Mouse (Mus musculus) frontal cortex, postnatal 14 days (tissue): ENCODE measurements around the gene Vwa7.

ENCODE experiments used
- DNase-seq, 2 experiments: peaks; one replicate each; pipeline ENCODE4 v3.0.0; 2022; ENCODE audit warnings: low spot score in 2 of 2

Gene Vwa7

GRCm38 (mm10) chr17:35045807-35046680 is 29.7 kb downstream of the Vwa7 start:
- DNase-seq = no peak

- DNase-seq = peak; percentile 92 to 95
Measured at GRCm38 (mm10) chr17:35046681-35047455, 30.5 kb downstream of the Vwa7 start, which contains the start of gene Msh5. Msh5 (minus strand) TSS chr17:35046745.

- no peak for DNase-seq
Measured at GRCm38 (mm10) chr17:35047688-35048087, 31.3 kb downstream of the Vwa7 start.

- DNase-seq = no peak
Measured at GRCm38 (mm10) chr17:35048149-35048931, 32.0 kb downstream of the Vwa7 start.

GRCm38 (mm10) chr17:35048932-35049440 is 32.6 kb downstream of the Vwa7 start:
- no peak for DNase-seq

- DNase-seq = no peak
Measured at GRCm38 (mm10) chr17:35049561-35050016, 33.2 kb downstream of the Vwa7 start, which contains the start of gene Clic1. Clic1 (plus strand) TSS chr17:35049966.

- DNase-seq = no peak
Measured at GRCm38 (mm10) chr17:35050126-35050750, 33.9 kb downstream of the Vwa7 start.

GRCm38 (mm10) chr17:35051156-35052086 is 35.0 kb downstream of the Vwa7 start:
- DNase-seq = no peak

- DNase-seq = no peak
Measured at GRCm38 (mm10) chr17:35052271-35052798, 36.0 kb downstream of the Vwa7 start.

- DNase-seq = no peak
Measured at GRCm38 (mm10) chr17:35055691-35056495, 39.5 kb downstream of the Vwa7 start.

- no peak for DNase-seq
Measured at GRCm38 (mm10) chr17:35057090-35057489, 40.7 kb downstream of the Vwa7 start.

- no peak for DNase-seq
Measured at GRCm38 (mm10) chr17:35058316-35058715, 41.9 kb downstream of the Vwa7 start.

GRCm38 (mm10) chr17:35058911-35059892 is 42.8 kb downstream of the Vwa7 start, which contains the start of gene Ddah2:
Ddah2 (plus strand) TSS chr17:35059035.
- DNase-seq = peak; percentile 72 to 73

GRCm38 (mm10) chr17:35060071-35060470 is 43.7 kb downstream of the Vwa7 start:
- DNase-seq = no peak

- no peak for DNase-seq
Measured at GRCm38 (mm10) chr17:35060737-35061297, 44.4 kb downstream of the Vwa7 start.

GRCm38 (mm10) chr17:35061299-35061698 is 44.9 kb downstream of the Vwa7 start:
- no peak for DNase-seq

- no peak for DNase-seq
Measured at GRCm38 (mm10) chr17:35063466-35063865, 47.1 kb downstream of the Vwa7 start.
